Mouse (Mus musculus): ENCODE results near the gene 4930519P11Rik. TPM values are rescaled to one million over a fixed set of nuclear protein-coding genes. Genes with fewer than 3 reads are reported as not detected.

4930519P11Rik gene
- total RNA-seq, 2 experiments from 2014 or later: not detected

DNA sequence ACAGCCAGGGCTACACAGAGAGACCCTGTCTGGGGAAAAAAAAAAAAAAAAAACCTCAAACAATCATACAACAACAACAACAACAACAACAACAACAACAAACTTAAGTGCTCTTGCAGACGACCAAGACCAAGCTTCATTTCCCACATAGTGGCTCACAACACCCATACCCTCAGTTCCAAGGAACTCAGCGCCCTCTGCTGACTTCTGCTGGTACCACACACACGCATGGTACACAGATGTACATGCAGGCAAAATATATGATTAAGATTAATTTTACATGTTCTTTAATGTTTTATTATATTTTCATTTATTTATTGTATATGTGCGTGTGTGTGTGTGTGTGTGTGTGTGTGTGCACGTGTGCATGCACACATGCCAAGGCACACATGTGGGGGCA, 26.8 kb downstream of the 4930519P11Rik start:
- peak; percentile 26 to 63 for DNase-seq
- intact Hi-C loops (cut with DNase I): no loop called here

DNA sequence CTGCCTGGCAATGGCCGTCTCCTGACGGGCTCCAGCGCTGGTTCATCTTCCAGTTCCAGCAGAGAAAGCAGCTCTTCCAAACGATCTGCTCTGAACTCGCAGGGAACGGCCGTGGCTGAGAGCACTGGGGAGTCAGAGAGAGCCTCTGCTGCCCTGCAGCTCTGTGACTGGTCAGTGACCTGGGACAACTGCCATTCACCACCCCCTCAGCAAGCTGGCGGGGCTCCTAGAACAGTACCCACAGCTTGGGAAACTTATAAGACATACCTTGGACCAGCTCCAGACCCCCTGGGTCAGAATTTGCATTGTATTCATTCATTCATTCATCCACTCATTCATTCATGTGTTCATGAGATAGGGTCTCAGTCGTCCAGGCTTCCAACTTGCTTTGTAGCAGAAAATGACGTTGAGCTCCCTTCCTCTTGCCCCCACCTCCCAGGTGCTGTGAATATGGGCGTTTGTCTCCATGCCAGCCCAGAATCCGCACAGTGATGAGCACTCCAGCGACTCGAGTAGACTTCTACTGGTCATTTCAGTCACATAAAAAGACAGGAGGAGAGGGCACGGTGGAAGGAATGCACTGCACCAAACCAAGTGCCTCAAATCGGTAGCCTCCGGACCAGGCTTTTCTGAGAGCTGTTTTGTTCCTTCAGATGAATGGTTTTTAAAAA, 28.2 kb downstream of the 4930519P11Rik start:
- intact Hi-C loops (cut with DNase I): no loop called here
- DNase-seq: no peak

DNA sequence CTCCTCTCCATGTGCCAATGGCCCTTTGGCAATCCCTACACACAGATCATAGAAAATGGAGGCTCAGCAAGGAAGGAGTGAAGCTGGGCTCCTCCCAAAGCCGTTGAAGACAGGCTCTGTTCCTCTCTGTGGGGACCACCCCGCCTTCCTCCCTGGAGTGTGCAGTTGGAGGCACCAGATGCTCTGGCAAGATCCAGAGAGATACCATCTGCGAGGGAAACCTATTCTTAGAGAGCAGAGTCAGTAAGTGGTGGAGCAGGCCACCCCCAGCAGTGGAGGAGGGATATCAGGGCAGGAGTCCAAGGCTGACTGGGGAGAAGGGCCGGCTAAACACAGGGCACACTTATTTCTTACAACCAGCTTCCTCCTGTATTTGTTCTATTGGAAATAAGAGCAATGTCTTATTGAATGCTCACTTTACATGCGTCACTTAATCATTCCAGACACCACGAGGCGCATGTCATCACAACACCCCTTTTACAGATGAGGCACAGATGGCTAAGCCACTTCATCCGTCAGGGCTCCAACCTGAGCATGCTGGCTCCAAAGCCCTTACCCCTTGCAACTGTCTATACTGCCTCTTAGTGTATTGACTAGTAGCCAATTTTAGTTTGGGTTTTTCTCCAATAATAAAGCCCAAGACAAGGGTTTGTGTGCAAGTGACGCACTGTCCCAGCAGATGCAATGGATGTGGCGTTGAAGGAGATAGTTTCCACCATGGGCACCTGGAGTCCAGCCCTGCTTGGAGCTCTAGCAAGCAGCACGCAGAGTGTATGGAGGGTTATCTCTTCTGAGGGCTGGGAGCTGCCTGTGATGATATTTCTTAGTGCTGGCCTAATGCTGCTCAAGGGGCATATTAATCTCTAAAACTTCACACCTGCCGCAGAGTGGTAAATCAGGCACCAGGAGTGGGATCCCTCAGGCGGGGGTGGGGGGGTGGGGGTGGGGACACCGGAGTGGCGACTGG, 29.0 kb downstream of the 4930519P11Rik start:
- intact Hi-C loops (cut with DNase I): no loop called here
- peak; percentile 22 to 25 for DNase-seq

DNA sequence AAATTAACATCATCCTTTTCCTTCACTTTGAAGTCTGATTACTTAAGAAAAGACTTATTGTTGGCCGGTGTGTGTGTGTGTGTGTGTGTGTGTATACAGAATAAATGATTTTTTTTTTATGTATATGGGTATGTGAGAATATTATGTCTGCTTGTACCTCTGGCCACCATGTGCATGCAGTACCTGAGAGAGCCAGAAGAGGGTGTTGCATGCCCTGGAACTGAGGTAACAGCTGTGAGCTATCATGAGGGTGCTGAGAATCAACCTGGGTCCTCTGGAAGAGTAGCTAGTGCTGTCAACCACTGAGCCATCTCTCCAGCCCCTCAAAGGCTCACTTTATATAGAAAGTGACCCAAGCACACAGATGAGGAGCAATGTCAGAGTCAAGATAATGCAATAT, 31.8 kb downstream of the 4930519P11Rik start:
- intact Hi-C loops (cut with DNase I): no loop called here
- no peak for DNase-seq

DNA sequence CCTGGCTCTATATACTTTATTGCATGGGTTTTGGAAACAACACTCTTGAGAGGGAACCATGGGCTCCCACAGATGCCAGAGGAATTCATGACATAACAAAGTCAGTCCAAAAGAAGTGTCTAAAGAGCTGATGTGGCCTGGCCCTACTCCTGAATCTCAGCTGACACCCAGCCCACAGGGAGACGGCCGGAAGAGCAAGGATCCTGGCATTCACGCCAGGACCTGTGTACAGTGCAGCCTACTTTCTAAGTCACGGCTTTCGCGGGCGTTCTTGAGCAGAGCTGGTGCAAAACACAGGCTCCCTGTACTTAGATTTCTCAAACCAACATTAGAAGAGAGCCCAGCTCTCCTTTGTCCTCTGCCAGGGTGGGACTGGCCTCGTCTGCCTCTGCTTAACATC, 32.7 kb downstream of the 4930519P11Rik start:
- intact Hi-C loops (cut with DNase I): no loop called here
- DNase-seq: peak; percentile 68 to 74

DNA sequence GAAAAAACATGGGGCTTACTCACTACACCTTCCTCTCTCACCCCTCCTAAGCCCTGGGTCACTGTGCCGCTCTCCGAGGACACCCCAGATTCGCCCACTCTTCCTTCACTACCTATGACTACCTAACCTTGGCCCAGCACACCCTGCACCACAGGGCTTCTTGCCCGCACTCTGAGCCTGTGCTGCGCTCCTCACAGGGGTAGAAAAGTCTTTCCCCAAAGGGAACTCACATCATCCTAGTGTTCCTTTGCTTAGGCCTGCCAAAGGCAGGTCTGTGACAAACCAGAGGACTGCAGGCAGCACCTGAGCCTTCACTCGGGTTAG, 35.5 kb downstream of the 4930519P11Rik start:
- intact Hi-C loops (cut with DNase I): no loop called here
- no peak for DNase-seq

DNA sequence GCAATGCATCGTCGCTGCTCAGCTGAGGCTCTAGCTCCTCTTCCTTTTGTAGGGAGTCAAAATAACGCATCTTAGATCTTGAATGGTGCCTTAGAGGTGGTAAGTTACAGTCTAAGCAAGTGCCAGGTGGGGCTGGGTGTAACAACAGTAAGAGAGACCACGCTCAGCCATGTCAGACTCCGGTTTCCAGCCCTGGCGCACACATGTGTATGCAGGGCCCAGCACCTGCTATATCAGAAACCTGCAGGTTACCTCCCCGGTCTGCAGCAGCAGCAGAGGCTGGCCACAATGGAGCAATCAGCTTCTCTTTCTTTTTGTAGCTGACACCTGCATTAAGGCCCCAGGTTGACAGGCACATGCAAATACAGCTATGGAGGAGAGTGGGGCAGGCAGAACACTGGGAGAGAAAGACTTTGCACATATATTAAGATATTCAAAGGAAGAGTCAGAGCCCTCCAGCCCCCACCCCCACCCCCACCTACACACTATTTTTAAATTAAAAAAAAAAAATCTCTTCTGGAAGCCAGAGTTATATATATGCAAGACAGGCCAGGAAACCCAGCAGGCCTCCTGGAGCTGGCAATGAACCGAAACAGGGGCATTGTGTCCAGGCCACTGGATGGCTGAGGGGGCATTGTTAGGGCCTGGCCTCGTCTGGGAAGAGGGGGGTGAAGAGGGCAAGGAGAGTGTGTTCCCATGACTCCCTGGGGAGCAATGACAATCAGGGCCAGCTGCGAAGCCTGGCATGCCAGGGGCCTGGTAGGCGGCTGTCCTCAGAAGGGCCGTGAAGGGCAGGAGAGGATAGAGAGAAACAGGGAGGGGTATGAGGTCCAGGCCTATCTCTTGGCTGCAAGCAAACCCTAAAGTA, 36.1 kb downstream of the 4930519P11Rik start:
- DNase-seq: peak in 1 of 2 experiments; percentile 31
- intact Hi-C loops (cut with DNase I): no loop called here

DNA sequence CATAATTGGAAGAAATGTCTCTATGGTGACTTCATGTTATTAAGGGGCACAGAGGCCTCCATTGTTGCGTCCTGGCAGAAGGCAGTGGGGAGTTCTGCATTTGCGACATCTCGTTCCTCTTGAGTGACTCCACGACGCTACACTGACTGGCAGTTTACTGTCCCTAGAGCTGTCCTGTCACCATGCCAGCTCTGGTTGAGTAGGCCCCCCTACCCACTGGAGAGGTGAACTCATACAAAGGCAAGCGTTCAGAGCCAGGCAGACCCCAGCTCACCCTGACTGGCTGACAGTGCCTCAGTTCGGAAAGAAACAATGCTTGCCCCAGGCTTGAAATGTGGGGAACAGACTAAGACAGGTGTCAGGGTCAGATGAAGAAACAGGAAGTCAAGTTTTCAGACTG, 39.0 kb downstream of the 4930519P11Rik start:
- no peak for DNase-seq
- intact Hi-C loops (cut with DNase I): no loop called here

DNA sequence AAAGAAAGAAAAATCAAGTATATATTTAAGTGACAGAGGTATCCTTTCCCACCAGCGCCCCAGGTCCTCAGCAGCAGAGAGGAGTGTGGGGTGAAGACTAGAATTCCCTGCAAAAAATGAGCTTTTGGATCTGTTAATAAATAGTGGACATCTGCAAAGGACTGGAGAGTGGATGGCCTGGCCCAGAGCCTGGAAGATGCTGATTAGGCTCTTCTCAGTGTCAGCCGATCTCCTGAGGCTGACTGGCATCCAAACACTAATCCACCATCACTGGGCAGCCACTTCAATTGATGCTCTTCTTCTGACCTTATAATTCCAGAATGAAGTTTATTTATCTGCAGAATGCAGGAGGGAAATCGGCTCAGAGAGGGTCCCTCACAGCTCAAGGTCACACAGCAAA, 40.2 kb downstream of the 4930519P11Rik start:
- DNase-seq: no peak
- intact Hi-C loops (cut with DNase I): no loop called here

DNA sequence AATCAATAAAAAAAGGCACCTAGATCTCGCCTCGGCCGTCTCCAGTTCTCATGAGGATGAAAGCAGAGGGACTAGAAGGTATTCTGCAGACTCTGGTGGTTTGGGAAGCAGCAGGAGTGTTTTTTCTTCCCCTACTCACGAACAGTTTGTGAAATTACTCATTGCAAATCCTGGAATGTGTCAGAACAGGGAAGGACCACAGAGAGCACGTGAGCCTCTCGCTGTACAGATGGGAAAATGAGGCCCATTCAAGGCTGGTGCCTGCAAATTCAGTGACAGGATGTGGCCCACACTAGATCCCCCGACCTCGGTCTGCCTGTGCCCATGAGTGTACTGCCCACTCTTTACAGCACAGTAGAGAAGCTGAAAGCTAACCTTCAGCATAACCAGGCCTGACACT, 41.3 kb downstream of the 4930519P11Rik start:
- intact Hi-C loops (cut with DNase I): no loop called here

DNA sequence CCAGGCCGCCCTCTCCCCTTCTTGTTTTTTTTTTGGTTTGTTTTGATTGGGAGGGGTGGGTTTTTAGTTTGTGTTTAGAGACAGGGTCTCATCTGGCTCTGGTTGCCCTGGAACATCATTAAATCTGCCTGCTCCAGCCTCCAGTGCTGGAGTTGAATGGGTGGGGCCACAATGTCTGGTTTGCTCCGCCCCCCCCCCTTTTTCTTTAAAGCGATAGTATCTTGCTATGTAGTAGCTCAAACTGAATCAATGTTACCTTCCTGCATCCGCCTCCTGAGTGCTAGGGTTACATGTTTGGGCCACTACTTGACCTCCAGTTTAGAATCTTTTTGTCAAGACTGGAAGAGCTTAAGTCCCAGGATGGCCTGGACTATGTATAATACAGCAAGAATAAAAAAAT, 42.0 kb downstream of the 4930519P11Rik start:
- no peak for DNase-seq
- intact Hi-C loops (cut with DNase I): no loop called here

More for the DNA sequence above, 41.3 kb downstream of the 4930519P11Rik start:
- DNase-seq: no peak

DNA sequence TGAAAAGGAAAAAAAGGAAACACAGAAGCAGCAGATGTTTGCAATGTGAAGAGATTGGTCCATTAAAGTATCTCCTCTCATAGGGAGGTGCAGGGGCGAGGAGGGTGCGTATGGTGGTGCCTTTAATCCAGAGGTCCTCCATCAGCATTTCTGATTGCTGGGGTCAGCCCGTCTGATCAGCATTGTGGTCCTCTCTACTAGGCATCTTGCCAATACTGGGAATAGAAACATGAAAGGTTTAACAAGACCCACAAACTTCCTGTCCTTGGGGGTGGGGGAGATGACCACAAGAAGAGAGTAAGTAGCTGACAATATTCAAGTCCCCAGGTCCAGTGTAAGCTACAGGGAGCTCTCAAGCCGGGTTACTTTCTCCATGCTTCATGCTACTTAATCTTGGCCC, 42.6 kb downstream of the 4930519P11Rik start:
- intact Hi-C loops (cut with DNase I): no loop called here
- no peak for DNase-seq

DNA sequence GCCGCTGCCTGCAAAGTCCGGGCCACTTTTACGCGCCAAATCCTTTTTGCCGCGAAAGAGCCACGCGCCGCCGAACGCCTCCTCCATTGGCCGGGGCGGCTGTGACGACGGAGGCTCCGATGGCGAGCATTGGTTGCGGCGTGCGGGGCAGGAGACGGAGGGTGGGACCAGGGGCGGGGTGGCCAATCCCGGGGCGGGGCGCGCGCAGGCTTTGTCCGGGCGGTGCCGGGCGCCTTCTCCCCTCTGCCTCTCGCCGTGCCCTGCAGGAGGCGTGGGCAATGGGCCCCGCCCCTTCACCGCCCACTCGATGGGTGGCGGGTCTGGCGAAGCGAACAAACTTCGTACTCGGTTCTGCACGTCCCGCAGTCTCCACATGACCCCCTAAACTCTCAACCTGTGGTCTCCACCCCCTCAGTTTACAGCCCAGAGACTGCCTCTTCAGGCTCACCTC, 43.4 kb downstream of the 4930519P11Rik start, which contains the start of gene E2f1:
Gene E2f1 (minus strand): TSS at position 57 of the 451 bp plus-strand sequence.
- intact Hi-C loops (cut with DNase I): no loop called here
- DNase-seq: peak; percentile 95 to 96

DNA sequence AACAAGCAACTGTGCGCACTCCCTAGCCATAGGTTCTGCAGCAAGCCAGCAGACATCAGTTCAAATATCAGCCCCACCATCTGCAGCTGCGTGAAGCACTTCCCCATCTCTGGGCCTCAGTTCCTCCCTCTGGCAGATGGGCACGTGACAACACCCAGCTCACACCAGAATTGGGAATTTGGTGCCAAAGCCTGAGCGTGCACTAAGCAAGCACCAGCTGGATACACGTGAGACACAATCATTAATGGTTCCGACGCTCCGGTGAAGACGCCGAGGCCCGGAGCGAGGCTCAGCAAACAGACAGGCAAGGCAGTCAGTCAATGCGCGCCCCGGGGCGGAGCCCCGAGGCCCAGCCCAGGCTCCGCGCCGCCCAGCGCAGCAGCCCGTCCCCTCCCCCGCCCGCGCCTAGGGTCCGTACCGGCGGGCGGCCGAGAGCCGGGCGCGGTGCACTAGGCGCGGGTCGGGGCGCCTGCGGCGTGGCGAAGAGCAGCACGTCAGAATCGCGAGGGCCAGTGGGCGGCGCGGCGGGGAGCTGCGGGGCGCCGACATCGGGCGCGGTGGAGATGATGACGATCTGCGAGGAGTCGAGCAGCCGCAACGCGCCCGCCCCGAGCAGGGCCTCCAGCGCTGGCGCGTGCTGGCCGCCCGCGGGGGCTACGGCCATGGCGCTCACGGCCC, 44.0 kb downstream of the 4930519P11Rik start:
- intact Hi-C loops (cut with DNase I): no loop called here
- peak; percentile 70 to 77 for DNase-seq

DNA sequence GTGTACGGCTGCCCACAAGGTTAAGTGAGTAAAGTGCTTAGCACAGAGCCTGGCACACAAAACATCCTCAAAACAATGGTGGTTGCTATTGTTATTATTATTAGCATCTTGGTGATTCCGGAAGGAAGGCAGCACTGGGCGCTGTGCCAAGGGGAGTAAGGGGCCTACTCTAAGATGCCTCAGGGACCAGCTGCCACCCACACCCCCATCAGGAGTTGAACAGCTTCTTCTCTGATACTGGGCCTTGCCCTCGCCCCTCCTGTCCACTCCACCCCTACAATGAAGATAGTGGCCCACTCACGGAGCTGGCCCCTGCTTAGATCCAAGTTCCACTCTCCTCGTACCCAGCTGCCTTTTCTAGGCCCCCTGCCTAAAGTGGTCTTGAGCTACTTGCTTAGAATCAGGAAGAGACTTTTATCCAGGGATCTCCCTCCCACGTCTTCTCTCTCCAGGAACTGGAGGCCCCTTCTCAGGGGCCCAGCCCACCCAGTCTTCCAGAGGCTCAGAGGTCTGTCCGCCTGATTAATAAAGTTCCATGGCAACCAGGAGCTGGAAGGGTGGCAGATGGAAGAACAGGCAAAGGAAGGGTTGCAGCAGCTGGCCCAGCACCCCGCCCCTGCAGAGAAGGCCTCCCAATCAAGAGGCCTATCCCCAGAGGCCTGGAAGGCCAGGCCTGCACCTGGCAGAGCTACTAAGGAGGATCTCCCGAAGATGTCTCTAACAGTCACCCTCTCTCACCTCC, 44.7 kb downstream of the 4930519P11Rik start:
- intact Hi-C loops (cut with DNase I): no loop called here

DNA sequence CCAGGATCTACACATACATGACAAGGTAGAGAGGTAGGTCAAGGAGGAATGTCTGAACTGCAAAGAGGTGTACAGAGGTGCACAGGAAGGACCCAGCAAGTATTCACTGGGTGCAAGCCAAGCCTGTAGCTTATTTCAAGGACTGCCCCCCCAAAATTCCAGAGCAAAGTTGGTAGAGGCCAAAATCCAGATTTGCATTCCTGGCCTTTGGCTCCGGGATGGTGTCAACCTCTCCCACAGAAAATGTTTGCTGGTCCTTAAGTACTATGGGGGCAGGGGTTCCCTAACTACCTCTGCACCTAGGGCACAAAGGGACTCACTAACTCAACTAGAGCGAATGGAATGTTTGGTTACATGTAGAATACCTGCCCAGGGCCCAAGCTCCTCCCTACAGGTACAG, 45.5 kb downstream of the 4930519P11Rik start:
- intact Hi-C loops (cut with DNase I): no loop called here
- no peak for DNase-seq

More for the DNA sequence above, 44.7 kb downstream of the 4930519P11Rik start:
- DNase-seq: peak in 1 of 2 experiments; percentile 55

DNA sequence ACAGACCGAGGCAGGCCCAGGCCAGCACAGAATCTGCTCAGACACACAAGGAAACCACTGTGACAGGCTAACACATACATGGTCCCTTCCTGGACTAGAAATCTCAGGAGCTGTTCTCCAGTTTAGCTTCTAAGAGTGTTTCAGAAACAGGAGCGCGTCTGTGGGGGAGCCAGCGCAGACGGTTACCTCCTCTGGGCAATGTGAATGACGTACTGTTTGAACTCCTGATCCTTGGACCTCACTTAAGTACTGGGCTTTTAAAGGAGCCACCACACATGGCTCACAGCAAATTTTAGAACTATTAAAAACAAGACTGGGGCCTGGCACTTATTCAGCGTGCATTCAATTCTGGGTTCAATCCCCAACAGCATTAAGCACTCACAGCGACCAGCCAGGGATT, 46.6 kb downstream of the 4930519P11Rik start:
- intact Hi-C loops (cut with DNase I): no loop called here
- DNase-seq: no peak

DNA sequence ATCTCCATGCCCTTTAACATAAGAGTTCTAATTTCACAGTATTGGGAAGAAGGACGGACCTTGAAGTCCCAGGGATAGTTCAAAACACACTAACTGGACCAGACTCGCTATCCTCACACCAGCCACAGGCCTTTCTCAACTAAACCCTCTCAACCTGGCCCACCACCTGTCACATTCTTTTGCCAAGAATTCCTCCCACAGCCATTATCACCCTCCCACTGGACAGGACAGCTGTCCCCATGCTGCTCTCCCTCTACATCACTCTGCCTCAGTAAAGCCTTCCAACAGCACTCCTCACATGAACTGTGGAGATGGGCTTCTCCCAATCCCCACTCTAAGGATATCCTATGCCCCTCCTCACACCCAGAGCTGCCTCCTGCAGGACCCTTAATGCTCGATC, 47.7 kb downstream of the 4930519P11Rik start:
- intact Hi-C loops (cut with DNase I): no loop called here

DNA sequence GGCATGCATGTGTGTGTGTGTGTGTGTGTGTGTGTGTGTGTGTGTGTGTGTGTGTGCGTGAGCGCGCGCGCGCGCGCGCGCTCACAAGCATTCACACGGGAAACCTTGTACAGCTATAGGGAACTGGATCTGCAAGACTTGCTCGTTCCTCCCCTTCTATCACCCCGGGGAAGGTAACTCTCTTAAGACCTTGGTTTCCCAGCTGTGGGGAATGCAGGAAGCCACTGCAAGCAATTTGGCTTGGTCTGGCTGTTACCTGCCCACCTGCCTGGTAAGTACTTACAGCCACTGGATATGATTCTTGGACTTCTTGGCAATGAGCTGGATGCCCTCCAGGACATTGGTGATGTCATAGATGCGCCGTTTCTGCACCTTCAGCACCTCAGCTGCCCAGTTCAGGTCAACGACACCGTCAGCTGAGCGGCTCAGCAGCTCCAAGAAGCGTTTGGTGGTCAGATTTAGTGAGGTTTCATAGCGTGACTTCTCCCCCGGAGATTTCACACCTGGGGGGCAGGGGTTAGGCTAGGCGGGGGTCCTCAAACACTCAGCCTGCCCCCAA, 49.5 kb downstream of the 4930519P11Rik start:
- DNase-seq: no peak
- intact Hi-C loops (cut with DNase I): no loop called here

More for the DNA sequence above, 47.7 kb downstream of the 4930519P11Rik start:
- no peak for DNase-seq
